Mouse (Mus musculus) urinary bladder, postnatal 25 days (tissue): ENCODE data around the gene H2-Ob.
A peak's percentile ranks its signal among the peaks of the same experiment; 100 is the strongest.

Experiments
- DNase-seq: peaks from one replicate; pipeline ENCODE4 v3.0.0; 2022; ENCODE audit warnings: low spot score

The H2-Ob gene

DNA sequence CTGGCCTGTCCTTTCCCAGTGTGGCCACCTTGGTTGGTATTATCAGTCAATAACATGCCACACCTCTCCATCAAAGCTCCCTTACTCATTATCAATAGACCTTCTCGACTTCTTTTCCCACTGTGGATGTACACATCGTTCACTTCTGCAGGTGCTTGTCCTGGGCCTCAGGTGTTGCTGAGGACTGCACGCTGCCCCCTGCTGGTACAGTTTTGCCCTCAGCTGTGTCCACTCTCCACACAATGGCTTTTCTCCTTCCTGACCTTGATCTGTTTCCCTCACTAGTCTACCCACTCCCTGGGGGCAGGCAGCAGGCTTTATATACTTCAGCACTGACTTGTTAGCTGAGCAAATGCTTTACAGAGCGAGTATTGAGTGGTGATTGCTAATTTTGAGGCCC lies 47.1 kb downstream of the H2-Ob start:
- DNase-seq = no peak

DNA sequence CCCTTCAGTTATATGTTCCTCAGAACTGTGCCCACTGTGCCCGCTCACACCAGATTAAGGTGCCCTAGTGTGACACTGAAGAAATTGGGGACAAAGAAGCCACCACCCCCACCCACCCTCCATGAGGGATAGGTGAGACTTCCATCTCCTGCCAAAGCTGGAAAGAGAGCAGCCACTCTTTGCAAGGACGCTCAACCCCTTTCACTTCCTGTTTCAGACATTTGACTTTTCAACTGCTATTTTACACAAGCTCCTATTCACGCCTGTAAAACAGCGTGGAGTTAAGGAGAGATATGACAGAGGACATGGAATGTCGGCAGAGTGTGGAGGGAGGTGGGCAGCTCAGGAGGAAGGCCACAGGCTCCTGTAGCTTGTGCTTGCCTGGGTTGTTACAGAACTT lies 47.8 kb downstream of the H2-Ob start:
- no peak for DNase-seq

DNA sequence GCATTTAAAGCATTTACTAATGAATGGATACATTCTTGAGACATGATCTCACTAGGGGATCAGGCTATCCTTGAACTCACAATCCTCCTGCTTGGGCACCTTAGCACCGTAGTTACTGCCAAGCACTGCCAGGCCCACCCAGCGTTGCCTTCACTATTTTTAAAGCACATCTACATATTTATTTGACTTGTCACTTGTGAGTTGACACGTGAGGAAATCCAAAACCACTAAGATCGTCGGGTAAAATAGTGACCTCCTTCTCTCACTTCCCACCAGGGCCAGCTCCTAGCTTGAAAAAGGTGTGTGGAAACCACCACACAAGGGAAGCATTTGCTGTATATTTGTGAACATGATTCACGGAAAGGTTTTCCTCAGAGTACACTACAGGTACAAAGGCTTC lies 48.3 kb downstream of the H2-Ob start:
- DNase-seq = no peak

DNA sequence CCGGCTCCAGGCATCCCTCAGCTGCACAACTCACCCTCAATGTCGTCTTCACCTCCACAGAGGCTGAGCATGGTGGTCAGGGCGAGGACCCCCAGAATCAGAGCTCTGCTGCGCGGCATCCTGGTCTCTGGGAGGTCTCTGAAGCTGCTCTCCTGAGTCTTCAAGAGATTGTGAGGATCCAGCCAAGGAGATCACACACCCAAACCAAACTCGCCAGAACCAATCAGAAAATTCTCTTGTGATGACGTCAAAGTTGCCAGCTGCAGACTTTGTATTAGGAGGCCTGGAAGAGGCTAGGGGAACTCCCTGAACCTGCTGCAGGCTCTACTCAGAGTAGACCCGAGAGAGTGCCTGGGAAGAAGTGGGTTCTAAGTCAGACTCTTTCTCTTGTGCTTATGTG lies 48.9 kb downstream of the H2-Ob start, which contains the start of gene H2-Aa:
H2-Aa (minus strand) TSS at position 176 of the 400 bp plus-strand sequence.
- DNase-seq = peak; percentile 72

DNA sequence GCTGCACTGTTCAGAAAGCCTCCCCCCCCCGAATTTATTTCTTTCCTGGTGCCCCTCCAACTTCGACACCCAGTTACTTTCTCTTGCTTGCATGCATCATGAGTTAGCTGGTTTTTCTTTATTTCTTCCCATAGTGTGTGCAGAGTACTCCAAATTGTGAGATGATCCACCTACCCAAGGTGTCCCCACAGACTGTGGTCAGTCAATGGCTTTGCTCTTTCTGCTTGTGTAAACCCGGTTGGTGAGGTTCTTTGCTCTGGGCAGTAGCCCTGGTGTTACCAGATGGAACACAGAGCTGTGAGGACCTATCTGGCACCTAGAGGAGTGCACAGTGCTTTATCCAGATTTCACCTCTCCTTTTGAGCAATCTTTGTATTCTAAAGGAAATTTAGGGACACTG lies 49.4 kb downstream of the H2-Ob start:
- DNase-seq = no peak

DNA sequence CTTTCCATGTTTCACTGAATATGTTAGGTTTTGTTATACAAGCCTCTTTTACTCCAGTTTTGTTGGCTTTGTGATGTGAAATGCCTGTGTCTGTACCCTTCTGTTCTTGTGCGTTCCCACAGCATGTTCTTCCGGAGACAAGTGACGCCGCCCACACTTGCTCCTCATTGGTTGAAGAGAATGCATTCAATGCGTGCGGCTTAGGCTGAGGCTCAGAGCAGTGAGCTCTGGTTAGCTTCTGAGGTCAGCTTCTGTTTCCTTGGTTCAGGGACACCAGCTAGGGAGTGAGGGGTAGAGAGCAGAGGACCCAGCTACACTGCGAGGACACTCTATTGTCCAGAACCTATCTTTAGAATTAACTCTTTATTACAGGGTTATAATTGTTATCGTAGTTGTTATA lies 52.9 kb downstream of the H2-Ob start:
- DNase-seq = peak; percentile 61

DNA sequence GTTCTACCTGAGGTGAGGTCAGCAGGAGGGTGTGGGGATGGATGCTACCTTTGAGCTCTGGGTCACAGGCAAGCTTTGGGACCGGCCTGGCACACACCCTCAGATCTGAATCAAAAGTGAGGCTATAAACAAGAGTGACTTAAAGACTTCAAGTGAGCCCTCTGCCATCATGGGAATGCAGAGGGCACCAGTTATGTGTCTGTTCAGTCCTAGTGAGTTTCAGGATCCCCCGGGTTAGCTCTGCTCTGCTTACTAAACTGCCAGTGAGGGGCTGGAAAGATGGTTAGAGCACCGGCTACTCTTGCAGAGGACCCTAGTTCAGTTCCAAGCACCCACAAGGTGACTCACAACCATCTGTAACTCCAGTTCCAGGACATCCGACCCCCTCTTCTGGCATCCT lies 53.9 kb downstream of the H2-Ob start:
- no peak for DNase-seq

DNA sequence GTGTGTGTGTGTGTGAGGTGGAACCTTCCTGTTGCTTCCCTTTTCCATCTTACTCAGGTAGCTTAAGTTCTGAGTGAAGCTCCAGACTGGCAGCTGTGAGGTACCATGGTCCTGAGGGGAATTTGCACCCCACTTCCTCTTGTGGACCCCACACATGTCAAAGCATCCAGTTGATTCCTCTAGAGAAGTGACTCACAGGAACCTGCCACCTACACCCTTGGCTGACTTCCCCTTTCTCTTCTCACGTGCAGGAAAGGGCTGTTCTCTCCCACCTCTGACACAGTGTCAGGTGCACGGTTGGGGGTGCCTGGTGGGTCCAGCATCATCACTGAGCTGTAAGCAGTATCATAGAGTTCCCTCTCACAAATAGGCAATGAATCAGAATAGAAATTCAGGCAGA lies 54.8 kb downstream of the H2-Ob start:
- DNase-seq = no peak

DNA sequence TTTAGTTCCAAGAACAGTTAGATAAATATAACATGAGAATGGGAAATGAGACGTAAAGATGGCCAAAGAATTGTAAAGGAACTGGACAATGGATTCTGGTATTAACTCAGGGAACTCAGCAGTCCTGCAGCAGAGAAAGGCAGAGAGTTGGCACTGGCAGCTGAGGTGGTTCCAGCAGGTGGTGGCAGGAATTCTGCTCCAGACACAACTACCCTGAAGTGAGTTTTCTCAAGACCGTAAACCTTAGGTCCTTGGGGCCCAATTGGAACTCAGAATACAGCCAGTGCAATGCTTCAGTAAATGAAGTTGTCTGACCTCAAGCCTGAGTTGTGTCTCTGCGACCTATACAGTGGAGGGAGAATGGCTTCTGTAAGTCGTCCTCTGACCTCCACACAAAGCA lies 55.5 kb downstream of the H2-Ob start:
- DNase-seq = no peak

DNA sequence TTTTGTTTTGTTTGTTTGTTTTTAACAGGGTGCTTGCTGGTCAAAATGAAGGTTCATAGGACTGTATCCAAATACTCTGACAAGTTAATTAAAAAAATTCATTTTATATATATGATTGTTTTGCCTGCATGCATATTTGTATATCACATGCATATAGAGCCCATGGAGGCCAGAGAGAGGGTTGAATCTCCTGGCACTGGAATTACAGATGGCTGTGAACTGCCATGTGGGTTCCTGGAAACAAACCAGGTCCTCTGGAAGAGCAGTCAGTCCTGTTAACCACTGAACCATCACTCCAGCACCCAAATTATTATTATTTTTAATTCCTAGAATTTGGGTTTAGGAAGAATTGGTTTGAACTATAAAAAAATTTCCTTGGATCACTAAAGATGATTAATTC lies 56.6 kb downstream of the H2-Ob start:
- DNase-seq = no peak

DNA sequence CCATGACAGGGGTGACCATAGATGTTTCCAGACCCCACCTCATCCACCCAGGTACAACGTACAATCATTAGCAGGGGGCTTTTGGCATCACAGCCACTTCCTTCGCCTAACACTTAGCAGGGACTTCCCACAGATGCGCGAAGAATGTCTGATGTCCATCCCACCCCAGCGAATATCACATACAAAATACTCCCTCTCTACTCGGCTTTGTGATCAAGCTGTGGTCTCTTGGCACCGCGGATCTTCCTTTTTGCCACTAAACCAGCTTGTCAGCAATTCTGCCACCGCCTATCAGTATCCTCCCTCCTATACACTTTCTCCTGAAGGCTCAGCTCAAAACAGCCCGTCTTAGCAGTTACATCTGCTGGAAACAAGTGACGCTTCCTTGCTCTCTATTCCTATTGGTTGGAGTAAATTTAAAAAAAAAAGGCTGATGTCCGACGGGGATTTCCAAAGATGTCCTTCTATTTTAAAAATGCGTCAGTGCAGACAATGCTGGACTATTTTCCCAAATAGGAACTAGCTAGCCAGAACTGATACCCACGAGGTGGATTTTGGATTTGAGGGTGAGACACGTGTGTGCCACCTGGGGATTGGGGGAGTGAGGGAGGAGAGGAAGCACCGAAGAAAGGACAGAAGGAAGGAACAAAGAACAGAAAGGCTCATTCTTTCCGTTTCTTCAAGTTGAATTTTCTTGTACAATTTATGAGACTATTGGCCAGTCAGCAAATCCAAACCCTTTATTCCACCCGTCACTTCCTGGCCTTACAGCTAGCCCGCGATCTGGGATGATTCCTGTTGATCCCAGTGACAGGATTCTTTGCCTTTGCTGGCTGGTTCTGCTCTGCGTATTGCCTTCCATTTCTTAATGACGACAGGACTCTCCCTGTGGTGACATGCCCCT lies 57.4 kb downstream of the H2-Ob start:
- DNase-seq = peak; percentile 28

DNA sequence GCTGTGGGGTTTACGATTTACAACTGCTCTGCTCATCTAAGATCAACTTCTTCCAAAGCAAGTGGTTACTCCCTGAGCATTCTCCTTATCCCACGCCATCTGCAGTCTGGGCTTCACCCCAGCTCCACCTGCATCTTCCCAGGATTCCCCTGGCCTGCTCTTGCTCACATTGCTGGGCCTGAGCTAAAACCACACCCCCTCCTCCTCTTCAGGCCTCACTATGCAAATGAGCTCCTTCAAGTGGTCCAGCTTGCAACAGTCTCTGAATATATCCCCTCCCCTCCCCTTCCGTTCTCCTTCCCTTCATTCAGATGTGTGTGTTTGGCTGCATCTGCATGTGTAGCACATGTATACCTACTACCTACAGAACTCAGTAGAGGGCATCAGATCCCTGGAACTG lies 60.7 kb downstream of the H2-Ob start:
- DNase-seq = no peak

DNA sequence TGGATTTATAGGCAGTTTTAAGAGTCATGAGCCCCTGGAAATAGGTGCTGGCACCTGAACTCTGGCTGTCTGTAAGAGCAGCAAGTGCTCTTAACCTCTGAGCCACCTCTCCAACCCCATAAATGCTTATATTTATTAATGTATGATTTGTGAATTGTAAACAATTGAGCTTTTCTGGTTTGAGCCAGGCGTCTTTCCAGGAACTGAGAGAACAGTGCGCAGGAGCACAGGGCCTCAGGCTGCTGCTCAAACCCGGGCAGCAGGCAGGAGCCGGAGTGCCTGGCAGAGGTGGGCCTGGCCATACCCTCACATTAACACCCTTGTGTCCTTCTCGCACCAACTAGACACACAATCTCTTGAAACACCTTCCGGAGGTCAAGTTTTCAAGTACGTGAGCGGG lies 61.4 kb downstream of the H2-Ob start:
- DNase-seq = no peak

DNA sequence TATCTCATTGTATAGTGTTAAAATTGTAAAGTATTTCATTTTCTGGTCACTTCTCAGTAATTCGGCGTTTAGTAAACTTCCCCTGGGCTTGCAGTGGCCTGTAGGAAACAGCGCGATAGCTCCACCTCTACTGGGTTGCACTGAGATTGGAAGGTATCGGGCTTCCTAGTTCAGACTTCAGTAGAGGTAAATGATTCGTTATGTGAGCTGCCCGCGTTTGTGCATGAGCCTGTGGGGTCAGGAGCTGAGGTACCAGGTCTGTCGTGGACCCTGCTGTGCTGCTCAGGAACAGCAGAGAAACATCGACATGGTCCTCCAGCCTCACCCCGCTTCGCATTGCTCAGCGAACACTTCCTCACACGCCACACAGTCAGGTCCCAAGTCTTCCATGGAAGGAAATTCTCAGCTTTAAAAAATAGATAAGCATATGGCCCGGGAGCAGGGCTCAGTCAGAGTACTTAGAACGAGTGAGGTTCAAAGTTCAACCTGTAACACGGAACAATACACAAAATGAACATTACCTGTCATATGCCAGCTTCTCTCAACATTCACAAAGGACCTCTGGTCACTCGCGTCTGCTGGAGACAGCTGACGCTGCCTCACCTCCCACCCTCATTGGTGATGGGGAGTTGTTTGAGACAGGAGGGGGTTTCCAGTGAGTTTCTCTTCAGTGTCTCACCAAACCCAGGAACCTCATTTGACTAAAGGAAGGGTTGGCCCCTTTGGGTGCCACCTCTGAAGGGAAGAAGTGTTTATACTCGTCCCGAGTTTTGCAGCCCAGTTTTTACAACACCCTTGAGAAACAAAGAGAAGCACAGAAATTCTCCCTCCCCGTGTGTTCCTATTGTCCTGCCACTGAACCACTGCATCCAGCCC lies 62.2 kb downstream of the H2-Ob start:
- no peak for DNase-seq

DNA sequence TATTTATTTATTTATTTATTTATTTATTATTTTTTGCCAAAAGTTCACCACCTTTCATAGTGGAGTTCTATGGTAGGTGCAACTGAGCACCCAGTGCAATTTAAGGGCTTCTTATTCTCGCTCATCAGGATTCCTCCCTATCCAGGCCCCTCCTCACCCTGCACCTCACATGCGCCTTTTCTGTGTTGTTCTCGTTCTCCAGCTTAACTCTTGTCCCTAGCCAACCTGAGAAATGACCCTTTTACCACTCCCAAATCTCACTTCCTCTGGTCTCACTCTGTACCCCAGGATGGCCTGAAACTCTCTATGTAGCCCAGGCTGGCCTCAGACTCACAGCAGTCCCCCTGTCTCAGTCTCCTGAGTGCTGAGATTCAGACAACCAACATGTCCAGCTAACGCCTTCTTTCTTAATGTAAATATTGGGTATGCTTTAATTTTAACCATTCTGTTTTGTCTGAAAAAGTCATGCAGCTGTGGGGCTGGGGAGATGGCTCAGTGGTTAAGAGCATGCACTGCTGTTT lies 63.0 kb downstream of the H2-Ob start:
- DNase-seq = no peak

DNA sequence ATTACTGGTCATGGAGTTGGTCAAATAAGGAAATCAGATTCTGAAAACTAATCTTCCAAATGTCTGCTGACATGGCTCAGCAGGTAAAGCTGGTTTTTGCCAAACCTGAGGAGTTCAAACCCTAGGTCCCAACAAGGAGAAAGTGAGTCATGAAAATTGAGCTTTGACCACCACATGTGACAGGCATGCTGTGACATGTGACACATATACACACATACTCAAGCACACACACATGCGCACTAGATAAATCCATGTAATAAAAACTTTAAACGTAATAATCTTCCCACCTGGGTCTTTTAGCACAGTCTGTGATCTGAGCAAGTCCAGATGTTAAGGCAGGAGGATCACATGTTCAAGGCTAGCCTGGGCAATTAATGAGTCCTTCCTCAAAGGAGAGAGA lies 65.1 kb downstream of the H2-Ob start:
- DNase-seq = no peak
